Mouse (Mus musculus): ENCODE measurements at regions not wholly inside any gene's neighbourhood (a gene's known extent, or its start where the extent isn't known, plus 50 kb on each side); places are given as distances from the start of the nearest gene placed in this dataset.

DNA sequence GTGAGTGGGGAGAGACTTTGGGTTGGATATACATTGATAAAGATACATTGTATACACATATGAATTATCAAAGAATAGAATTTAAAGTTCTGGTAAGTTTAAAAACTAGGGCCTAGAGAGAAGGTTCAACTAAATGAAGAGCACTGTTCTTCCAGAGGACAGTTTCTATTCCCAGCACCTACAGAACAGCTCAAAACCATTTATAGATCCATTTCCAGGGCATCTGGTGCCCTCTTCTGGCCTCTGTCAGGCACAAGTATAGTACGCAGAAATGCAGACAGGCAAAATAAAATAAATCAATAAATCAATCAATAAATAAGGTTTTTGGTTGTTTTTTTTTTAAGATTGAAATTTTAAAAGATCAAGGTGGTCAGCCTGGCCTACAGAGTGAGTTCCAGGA, 70.8 kb downstream of the Tomm20 start:
- TF ChIP-seq CTCF (conservative IDR thresholded peaks at IDR 0.05; ENCODE audit: insufficient read depth, insufficient read length, low read depth, low read length) (peak; percentile 36; the same call in 1 of the 2 replicates), POLR2A (IDR thresholded peaks at IDR 0.05; ENCODE audit: low read depth, low read length) (no peak)

Data from kidney, adult 2 months (tissue).